Mouse (Mus musculus): Measurements from ENCODE around the gene Apol9b. TPM values are rescaled to one million over a fixed set of nuclear protein-coding genes. Genes with fewer than 3 reads are reported as not detected.

Apol9b gene
- polyA plus RNA-seq, 1 experiment from 2014 or later: 0.17 TPM

GRCm38 (mm10) chr15:77764391-77765006 is 35.7 kb downstream of the Apol9b start:
- Histone ChIP-seq H3K4me1 (no peaks in the 10 kb centered on the region), H3K9ac (replicated peaks) (no peak overlapping the region), H3K27ac (replicated peaks) (no peak overlapping the region), H3K36me3 (peaks cover 90% of the 10 kb centered on the region), H3K4me3 (replicated peaks) (no peak overlapping the region), H3K27me3 (replicated peaks) (no peaks in the 10 kb centered on the region), H3K4me2 (no peak overlapping the region), H3K9me3 (replicated peaks) (no peaks in the 10 kb centered on the region)
- WGBS: 81% methylated on average over 13 of the region's 13 CpGs
- ATAC-seq (ENCODE audit: low FRiP score): no peak

GRCm38 (mm10) chr15:77765484-77766093 is 36.8 kb downstream of the Apol9b start:
- 95% methylated on average over 16 of the region's 16 CpGs for WGBS
- Histone ChIP-seq H3K4me2 (no peak overlapping the region), H3K9me3 (replicated peaks) (no peaks in the 10 kb centered on the region), H3K9ac (replicated peaks) (no peak overlapping the region), H3K4me3 (replicated peaks) (no peak overlapping the region), H3K36me3 (peaks cover 95% of the 10 kb centered on the region), H3K4me1 (no peaks in the 10 kb centered on the region), H3K27ac (replicated peaks) (no peak overlapping the region), H3K27me3 (replicated peaks) (no peaks in the 10 kb centered on the region)
- ATAC-seq (ENCODE audit: low FRiP score): no peak

- no peak for ATAC-seq (ENCODE audit: low FRiP score)
- no peaks in the 10 kb centered on the region for H3K4me1 ChIP-seq
- H3K4me3 ChIP-seq (replicated peaks): no peak overlapping the region
- no peak overlapping the region for H3K27ac ChIP-seq (replicated peaks)
- H3K27me3 ChIP-seq (replicated peaks): no peaks in the 10 kb centered on the region
- H3K9me3 ChIP-seq (replicated peaks): no peaks in the 10 kb centered on the region
- H3K36me3 ChIP-seq: peaks cover 95% of the 10 kb centered on the region
- WGBS: 94% methylated on average over 11 of the region's 11 CpGs
- no peak overlapping the region for H3K4me2 ChIP-seq
- H3K9ac ChIP-seq (replicated peaks): no peak overlapping the region
Measured at GRCm38 (mm10) chr15:77766981-77767380, 38.1 kb downstream of the Apol9b start.

- no peak overlapping the region for H3K4me3 ChIP-seq (replicated peaks)
- WGBS: 96% methylated on average over 5 of the region's 5 CpGs
Measured at GRCm38 (mm10) chr15:77770341-77770740, 41.5 kb downstream of the Apol9b start.

GRCm38 (mm10) chr15:77770942-77771341 is 42.1 kb downstream of the Apol9b start:
- ATAC-seq (ENCODE audit: low FRiP score): no peak
- 92% methylated on average over 9 of the region's 9 CpGs for WGBS
- H3K4me2 ChIP-seq: no peak overlapping the region
- H3K4me1 ChIP-seq: no peaks in the 10 kb centered on the region
- no peaks in the 10 kb centered on the region for H3K9me3 ChIP-seq (replicated peaks)
- no peaks in the 10 kb centered on the region for H3K27me3 ChIP-seq (replicated peaks)
- H3K9ac ChIP-seq (replicated peaks): no peak overlapping the region
- peaks cover 95% of the 10 kb centered on the region for H3K36me3 ChIP-seq
- H3K4me3 ChIP-seq (replicated peaks): no peak overlapping the region
- no peak overlapping the region for H3K27ac ChIP-seq (replicated peaks)

More at GRCm38 (mm10) chr15:77770341-77770740, 41.5 kb downstream of the Apol9b start:
- Histone ChIP-seq H3K9ac (replicated peaks) (no peak overlapping the region), H3K27me3 (replicated peaks) (no peaks in the 10 kb centered on the region), H3K27ac (replicated peaks) (no peak overlapping the region), H3K4me1 (no peaks in the 10 kb centered on the region), H3K36me3 (peaks cover 95% of the 10 kb centered on the region), H3K4me2 (no peak overlapping the region), H3K9me3 (replicated peaks) (no peaks in the 10 kb centered on the region)
- ATAC-seq (ENCODE audit: low FRiP score): no peak

- H3K9ac ChIP-seq (replicated peaks): no peak overlapping the region
- no peaks in the 10 kb centered on the region for H3K27me3 ChIP-seq (replicated peaks)
- H3K9me3 ChIP-seq (replicated peaks): no peaks in the 10 kb centered on the region
- no peak overlapping the region for H3K4me2 ChIP-seq
- no peaks in the 10 kb centered on the region for H3K4me1 ChIP-seq
- WGBS: 93% methylated on average over 19 of the region's 19 CpGs
- H3K36me3 ChIP-seq: peaks cover 92% of the 10 kb centered on the region
- no peak overlapping the region for H3K27ac ChIP-seq (replicated peaks)
- no peak for ATAC-seq (ENCODE audit: low FRiP score)
- no peak overlapping the region for H3K4me3 ChIP-seq (replicated peaks)
Measured at GRCm38 (mm10) chr15:77773099-77773915, 44.5 kb downstream of the Apol9b start.

- no peak overlapping the region for H3K4me2 ChIP-seq
- H3K27me3 ChIP-seq (replicated peaks): no peaks in the 10 kb centered on the region
- no peaks in the 10 kb centered on the region for H3K9me3 ChIP-seq (replicated peaks)
- H3K9ac ChIP-seq (replicated peaks): no peak overlapping the region
- no peak for ATAC-seq (ENCODE audit: low FRiP score)
- no peak overlapping the region for H3K27ac ChIP-seq (replicated peaks)
- 95% methylated on average over 10 of the region's 10 CpGs for WGBS
- no peaks in the 10 kb centered on the region for H3K4me1 ChIP-seq
- no peak overlapping the region for H3K4me3 ChIP-seq (replicated peaks)
- peaks cover 84% of the 10 kb centered on the region for H3K36me3 ChIP-seq
Measured at GRCm38 (mm10) chr15:77774303-77774702, 45.5 kb downstream of the Apol9b start.

GRCm38 (mm10) chr15:77775186-77775963 is 46.5 kb downstream of the Apol9b start:
- H3K36me3 ChIP-seq: peaks cover 84% of the 10 kb centered on the region
- whole genome bisulfite sequencing: 70% methylated on average over 20 of the region's 20 CpGs
- ATAC-seq (ENCODE audit: low FRiP score): no peak

GRCm38 (mm10) chr15:77782449-77783014 is 53.7 kb downstream of the Apol9b start:
- H3K9ac ChIP-seq (replicated peaks): no peak overlapping the region
- no peak overlapping the region for H3K4me2 ChIP-seq
- no peak overlapping the region for H3K4me3 ChIP-seq (replicated peaks)
- 85% methylated on average over 11 of the region's 11 CpGs for WGBS
- H3K4me1 ChIP-seq: no peaks in the 10 kb centered on the region
- H3K27me3 ChIP-seq (replicated peaks): no peaks in the 10 kb centered on the region
- no peak for ATAC-seq (ENCODE audit: low FRiP score)
- peaks cover 89% of the 10 kb centered on the region for H3K36me3 ChIP-seq
- H3K9me3 ChIP-seq (replicated peaks): no peaks in the 10 kb centered on the region
- no peak overlapping the region for H3K27ac ChIP-seq (replicated peaks)

More at GRCm38 (mm10) chr15:77775186-77775963, 46.5 kb downstream of the Apol9b start:
- Histone ChIP-seq H3K4me2 (no peak overlapping the region), H3K9me3 (replicated peaks) (no peaks in the 10 kb centered on the region), H3K27ac (replicated peaks) (no peak overlapping the region), H3K27me3 (replicated peaks) (no peaks in the 10 kb centered on the region), H3K9ac (replicated peaks) (no peak overlapping the region), H3K4me1 (no peaks in the 10 kb centered on the region), H3K4me3 (replicated peaks) (no peak overlapping the region)

- Histone ChIP-seq H3K9ac (replicated peaks) (no peak overlapping the region), H3K27me3 (replicated peaks) (no peaks in the 10 kb centered on the region), H3K4me3 (replicated peaks) (no peak overlapping the region), H3K9me3 (replicated peaks) (no peaks in the 10 kb centered on the region), H3K36me3 (peaks cover 90% of the 10 kb centered on the region), H3K4me2 (no peak overlapping the region), H3K4me1 (no peaks in the 10 kb centered on the region), H3K27ac (replicated peaks) (no peak overlapping the region)
- no peak for ATAC-seq (ENCODE audit: low FRiP score)
- 79% methylated on average over 22 of the region's 22 CpGs for WGBS
Measured at GRCm38 (mm10) chr15:77784039-77784824, 55.4 kb downstream of the Apol9b start.

All from neural tube, embryonic 15.5 days (tissue).